Mouse (Mus musculus) E14TG2a.4 (cell line): ENCODE measurements at regions not wholly inside any gene's neighbourhood (a gene's known extent, or its start where the extent isn't known, plus 50 kb on each side); places are given as distances from the start of the nearest gene placed in this dataset.

Source experiments
- H3K27me3 ChIP-seq: 2 replicates; pipeline ENCODE4 v1.6.1; 2014; ENCODE audit warnings: low read length, control low read depth; ENCODE audit not compliant: insufficient read depth
- H3K36me3 ChIP-seq: 2 replicates; pipeline ENCODE4 v1.6.1; 2014; ENCODE audit warnings: low read length, control low read depth; ENCODE audit not compliant: insufficient read depth
- H3K4me1 ChIP-seq: replicated peaks from 2 replicates; pipeline ENCODE4 v1.6.1; 2014; ENCODE audit warnings: low read depth, low read length, control low read depth
- H3K4me3 ChIP-seq: replicated peaks from 2 replicates; pipeline ENCODE4 v1.5.1; 2014; ENCODE audit warnings: mild to moderate bottlenecking, low read length
- H3K9me3 ChIP-seq: 2 replicates; pipeline ENCODE4 v1.6.1; 2014; ENCODE audit warnings: low read length, control low read depth
- CTCF ChIP-seq: conservative IDR thresholded peaks from 2 replicates; pipeline ENCODE4 v1.5.1; 2014; ENCODE audit warnings: low read length
- NANOG ChIP-seq: IDR thresholded peaks from 2 replicates; pipeline ENCODE4 v1.6.1; 2014; ENCODE audit warnings: borderline replicate concordance, low read length, mixed read lengths
- POU5F1 ChIP-seq: IDR thresholded peaks from 2 replicates; pipeline ENCODE4 v1.6.1; 2014; ENCODE audit warnings: low read length, borderline replicate concordance

- Histone ChIP-seq H3K4me3 (no peak overlapping the region), H3K27me3 (no peaks in the 10 kb centered on the region), H3K9me3 (0 out of 2 replicates have a peak, but pooled peaks cover 2% of the 10 kb centered on the region), H3K36me3 (no peaks in the 10 kb centered on the region), H3K4me1 (no peaks in the 10 kb centered on the region)
- TF ChIP-seq POU5F1 (no peak), CTCF (no peak), NANOG (no peak)
These were observed 2108.3 kb downstream of the 4930444P10Rik start for GRCm38 (mm10) chr1:13984833-13985232.

GRCm38 (mm10) chr1:13980273-13980672, 2112.9 kb downstream of the 4930444P10Rik start:
- H3K4me3 ChIP-seq = no peak overlapping the region
- H3K36me3 ChIP-seq = no peaks in the 10 kb centered on the region
- H3K9me3 ChIP-seq = no peaks in the 10 kb centered on the region
- no peaks in the 10 kb centered on the region for H3K27me3 ChIP-seq
- H3K4me1 ChIP-seq = no peaks in the 10 kb centered on the region
- no peak for TF ChIP-seq POU5F1
- TF ChIP-seq CTCF = no peak

- Histone ChIP-seq H3K27me3 (no peaks in the 10 kb centered on the region), H3K4me3 (no peak overlapping the region), H3K9me3 (no peaks in the 10 kb centered on the region), H3K4me1 (no peaks in the 10 kb centered on the region), H3K36me3 (no peaks in the 10 kb centered on the region)
- TF ChIP-seq POU5F1 = no peak
- TF ChIP-seq NANOG = no peak
- TF ChIP-seq CTCF = no peak
These were observed 2114.5 kb downstream of the 4930444P10Rik start for GRCm38 (mm10) chr1:13978640-13979039.

GRCm38 (mm10) chr1:13977207-13977606, 2115.9 kb downstream of the 4930444P10Rik start:
- TF ChIP-seq POU5F1 (no peak), CTCF (no peak)
- Histone ChIP-seq H3K9me3 (no peaks in the 10 kb centered on the region), H3K4me3 (no peak overlapping the region), H3K36me3 (no peaks in the 10 kb centered on the region), H3K4me1 (no peaks in the 10 kb centered on the region), H3K27me3 (no peaks in the 10 kb centered on the region)

GRCm38 (mm10) chr1:13949241-13949640, 2143.9 kb downstream of the 4930444P10Rik start:
- H3K27me3 ChIP-seq = no peaks in the 10 kb centered on the region
- no peaks in the 10 kb centered on the region for H3K4me1 ChIP-seq
- TF ChIP-seq NANOG = no peak
- TF ChIP-seq CTCF = no peak
- no peak for TF ChIP-seq POU5F1
- H3K9me3 ChIP-seq = peaks cover 49% of the 10 kb centered on the region
- H3K36me3 ChIP-seq = no peaks in the 10 kb centered on the region
- no peak overlapping the region for H3K4me3 ChIP-seq

- Histone ChIP-seq H3K36me3 (no peaks in the 10 kb centered on the region), H3K4me1 (no peaks in the 10 kb centered on the region; the same call in 1 of the 2 replicates), H3K4me3 (no peak overlapping the region), H3K27me3 (no peaks in the 10 kb centered on the region), H3K9me3 (peaks cover 6% of the 10 kb centered on the region; the same call in 1 of the 2 replicates)
- TF ChIP-seq NANOG (no peak), POU5F1 (no peak), CTCF (no peak)
These were observed 2151.8 kb downstream of the 4930444P10Rik start for GRCm38 (mm10) chr1:13941351-13941750.

- TF ChIP-seq POU5F1 (peak; percentile 69; the same call in 1 of the 2 replicates), NANOG (peak; percentile 46; the same call in 1 of the 2 replicates), CTCF (no peak)
These were observed 2154.8 kb downstream of the 4930444P10Rik start for GRCm38 (mm10) chr1:13938344-13938743.

GRCm38 (mm10) chr1:13935938-13936491, 2157.1 kb downstream of the 4930444P10Rik start:
- Histone ChIP-seq H3K9me3 (peaks cover 5% of the 10 kb centered on the region; the same call in 1 of the 2 replicates), H3K36me3 (no peaks in the 10 kb centered on the region), H3K4me1 (no peaks in the 10 kb centered on the region; the same call in 1 of the 2 replicates), H3K27me3 (no peaks in the 10 kb centered on the region), H3K4me3 (no peak overlapping the region)
- TF ChIP-seq NANOG (no peak), POU5F1 (no peak), CTCF (no peak)

More at GRCm38 (mm10) chr1:13938344-13938743, 2154.8 kb downstream of the 4930444P10Rik start:
- no peaks in the 10 kb centered on the region for H3K36me3 ChIP-seq
- no peaks in the 10 kb centered on the region for H3K27me3 ChIP-seq
- no peak overlapping the region for H3K4me3 ChIP-seq
- H3K9me3 ChIP-seq = peaks cover 6% of the 10 kb centered on the region; the same call in 1 of the 2 replicates
- H3K4me1 ChIP-seq = no peaks in the 10 kb centered on the region; the same call in 1 of the 2 replicates

- H3K36me3 ChIP-seq = no peaks in the 10 kb centered on the region
- H3K9me3 ChIP-seq = no peaks in the 10 kb centered on the region
- TF ChIP-seq POU5F1 (no peak), CTCF (no peak), NANOG (no peak)
- H3K27me3 ChIP-seq = no peaks in the 10 kb centered on the region
- H3K4me1 ChIP-seq = no peaks in the 10 kb centered on the region
- no peak overlapping the region for H3K4me3 ChIP-seq
These were observed 2164.4 kb downstream of the 4930444P10Rik start for GRCm38 (mm10) chr1:13928679-13929078.
